Mouse (Mus musculus): ENCODE results near the gene Dcps.

Dcps gene

DNA sequence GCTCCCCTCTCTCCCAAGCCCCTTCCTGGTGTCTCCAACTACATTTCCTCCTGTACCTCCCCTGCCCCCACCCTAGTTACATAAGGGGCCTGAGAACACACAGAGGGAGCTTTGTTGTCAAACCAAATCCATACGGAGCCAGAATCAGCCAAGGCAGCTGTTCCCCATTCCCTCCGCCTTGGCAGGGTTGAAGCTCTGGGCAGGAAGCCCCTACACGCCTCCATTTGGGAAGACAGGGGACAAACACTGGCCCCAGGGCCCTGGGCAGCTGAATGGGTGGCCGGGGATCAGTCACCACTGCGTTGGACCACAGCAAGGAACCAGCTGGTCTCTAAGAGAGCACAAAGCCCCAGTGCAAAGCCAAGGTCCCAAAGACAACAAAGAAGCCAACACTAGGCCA, 66.9 kb downstream of the Dcps start:
- DNase-seq (ENCODE audit: low spot score), result no peak

DNA sequence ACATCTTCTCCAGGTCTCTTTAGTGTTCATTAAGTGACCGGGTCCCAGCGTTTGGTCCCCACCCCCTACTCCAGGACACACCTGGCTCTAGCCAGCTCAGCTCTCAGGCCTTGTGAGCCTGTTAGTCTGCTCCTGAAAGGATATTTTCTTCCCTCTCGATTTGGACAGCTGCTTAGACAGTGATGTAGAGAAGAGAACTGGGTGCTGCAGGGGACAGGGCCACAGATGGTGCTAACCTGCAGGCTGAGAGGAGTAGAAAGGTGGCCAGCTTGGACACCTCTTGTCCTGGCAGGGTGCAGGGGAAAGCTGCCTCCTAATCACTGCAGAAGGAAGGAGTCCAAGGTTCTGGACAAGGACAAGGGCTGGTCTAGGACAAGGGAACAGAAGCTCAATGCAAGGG, 67.8 kb downstream of the Dcps start:
- no peak for DNase-seq (ENCODE audit: low spot score)

DNA sequence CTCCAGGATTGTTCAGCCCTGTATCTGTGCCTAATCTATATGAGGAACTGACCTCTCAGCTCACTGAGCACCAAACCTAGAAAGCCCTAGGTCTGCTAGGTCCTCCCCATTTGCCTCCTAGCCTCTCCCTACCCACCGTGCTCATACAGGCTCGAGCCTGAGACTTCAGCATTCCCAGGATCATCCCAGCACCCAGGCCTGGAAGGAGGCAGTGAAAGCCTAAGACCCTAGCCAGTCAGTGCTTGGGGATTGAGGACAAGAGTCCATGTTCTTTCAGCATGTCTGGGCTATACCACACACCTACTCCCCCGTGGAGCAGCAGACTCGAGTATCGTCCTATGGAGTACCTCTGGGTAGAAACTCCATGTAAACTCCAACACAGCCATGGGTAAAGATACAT, 68.5 kb downstream of the Dcps start:
- no peak for DNase-seq (ENCODE audit: low spot score)

DNA sequence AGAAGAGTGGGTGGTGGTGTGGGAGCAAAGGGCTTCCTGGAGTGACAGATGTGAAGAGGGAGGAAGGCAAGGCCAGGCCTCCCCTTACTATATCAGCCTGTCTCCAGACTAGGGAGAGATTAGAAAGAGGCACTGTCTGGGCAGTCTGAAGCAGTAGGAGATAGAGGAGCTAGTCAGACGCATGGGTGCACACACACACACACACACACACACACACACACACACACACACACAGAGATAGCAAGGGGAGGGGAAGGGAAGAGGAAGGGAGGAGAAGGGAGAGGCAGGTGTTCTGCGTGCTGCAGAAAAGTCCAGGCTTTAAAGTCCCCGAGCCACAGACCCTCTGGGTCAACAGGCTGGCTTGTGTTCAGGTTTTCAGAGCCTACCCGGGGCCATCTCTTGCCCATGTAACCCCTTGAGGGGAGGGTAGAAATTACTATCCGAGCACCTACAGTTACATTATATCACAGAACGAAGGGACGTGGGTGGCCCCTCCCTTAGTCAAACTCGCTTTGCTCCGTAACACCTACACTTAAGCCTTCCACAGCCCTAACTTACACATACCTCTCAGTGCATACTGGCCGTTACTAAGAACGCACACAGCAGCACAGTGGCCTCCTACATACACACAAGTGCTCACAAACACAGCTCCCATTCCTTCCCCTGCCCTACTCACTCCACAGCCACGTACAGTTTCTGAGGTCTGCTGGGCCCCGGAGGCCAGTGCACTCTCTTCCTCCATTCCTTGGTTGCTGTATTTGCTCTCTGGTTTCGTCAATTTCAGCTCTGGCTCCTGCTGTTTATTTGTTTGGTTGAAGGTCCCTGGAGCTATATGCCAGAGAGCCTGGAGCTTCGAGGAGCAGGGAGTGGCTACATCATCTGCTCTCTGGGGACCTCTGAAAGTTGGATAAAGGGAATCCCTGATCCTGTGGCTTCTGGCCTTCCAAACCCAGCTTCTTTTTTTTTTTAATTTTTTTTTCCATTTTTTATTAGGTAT, 69.7 kb downstream of the Dcps start:
- DNase-seq (ENCODE audit: low spot score), result no peak

DNA sequence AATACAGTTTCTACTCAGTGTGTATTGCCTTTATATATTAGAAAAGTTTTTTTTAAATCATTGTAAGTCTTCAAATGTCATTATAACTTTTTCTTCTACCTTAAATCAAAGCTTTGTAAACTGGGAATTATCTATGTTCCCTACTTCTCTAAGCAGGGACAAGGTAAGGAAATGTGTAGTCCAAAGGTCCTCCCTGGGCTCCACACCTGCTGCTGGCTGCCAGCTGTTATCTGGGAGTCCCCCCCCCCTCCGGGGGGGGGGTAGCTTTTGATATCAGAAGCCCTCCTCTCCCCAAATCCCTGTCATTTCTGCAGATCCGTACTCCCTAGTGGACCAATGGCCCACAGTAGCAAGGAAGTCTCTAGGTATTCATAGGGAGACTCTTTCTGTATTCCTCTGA, 70.4 kb downstream of the Dcps start:
- DNase-seq (ENCODE audit: low spot score), result no peak

DNA sequence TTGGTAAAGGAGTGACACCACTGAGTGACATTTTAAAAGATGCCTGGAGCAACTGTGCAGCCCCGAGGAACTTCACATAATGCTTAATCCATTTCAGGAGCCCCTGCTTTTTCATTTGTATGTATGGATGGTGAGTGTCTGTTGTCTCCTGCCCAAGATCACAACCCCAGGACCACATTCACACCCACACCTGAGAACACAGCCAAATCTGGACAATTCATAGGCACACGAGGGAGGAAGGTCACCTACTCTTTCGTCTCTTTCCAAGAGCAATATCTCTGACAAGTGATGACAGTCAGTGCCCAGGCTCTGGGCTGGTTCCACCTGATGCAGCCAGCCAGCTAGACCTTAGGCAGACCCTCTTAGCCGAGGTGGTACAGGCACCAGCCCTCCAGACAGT, 71.2 kb downstream of the Dcps start:
- DNase-seq (ENCODE audit: low spot score), result no peak

DNA sequence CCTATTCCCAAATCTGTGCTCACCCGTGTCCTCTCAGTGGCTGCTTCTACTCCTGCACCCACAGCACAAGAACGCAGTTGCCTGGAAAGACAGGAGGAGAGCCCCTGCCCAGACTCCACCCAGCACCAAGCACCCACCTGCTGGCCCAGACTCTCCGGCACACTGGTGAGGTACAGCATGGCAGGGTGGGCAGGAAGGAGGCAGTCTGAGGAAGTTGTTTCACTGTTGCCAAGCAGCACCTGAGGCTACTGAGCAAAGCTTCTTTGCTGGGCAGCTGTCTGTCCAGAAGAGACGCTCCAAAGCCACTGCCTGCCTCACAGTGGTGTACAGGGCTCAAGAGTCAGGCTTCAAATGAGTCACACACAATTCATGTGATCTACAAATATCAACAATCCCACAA, 77.1 kb downstream of the Dcps start:
- DNase-seq (ENCODE audit: low spot score), result no peak

DNA sequence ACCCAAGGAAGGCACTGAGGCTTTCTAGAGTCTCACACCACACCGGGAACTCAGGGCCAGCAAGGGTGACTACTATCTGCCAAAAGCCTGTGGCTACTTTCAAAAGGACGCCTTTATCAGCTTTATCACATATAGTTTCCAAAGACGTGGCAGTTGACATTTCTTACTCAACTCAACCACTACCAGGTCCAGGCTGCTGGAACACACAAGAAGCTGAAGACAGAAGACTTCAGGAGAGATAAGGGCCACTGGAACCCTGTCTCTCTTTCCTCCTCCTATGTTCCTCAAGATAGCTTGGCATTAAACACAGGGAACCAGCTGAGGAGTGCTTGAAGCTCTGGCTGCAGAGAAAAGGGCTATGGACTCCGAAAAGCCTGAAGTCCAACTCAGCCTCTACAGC, 78.0 kb downstream of the Dcps start:
- no peak for DNase-seq (ENCODE audit: low spot score)

DNA sequence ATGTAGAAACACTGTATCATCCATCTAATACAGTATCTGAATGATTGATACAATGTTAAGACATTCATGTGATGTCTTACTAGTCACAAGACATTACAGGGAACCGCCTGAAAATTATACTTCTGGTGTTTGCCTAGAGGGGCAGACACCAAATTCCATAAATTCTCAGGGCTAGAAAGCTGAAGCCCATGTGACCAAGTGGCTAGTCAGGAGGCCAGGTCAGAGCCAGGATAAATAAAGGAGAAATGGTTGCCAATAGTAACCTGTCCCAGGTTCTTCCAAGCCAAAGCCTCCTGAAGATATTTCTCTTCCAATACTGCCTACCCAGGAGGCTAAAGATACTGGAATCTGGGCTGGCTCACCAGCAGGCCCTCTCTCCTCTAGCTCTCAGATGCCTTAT, 80.1 kb downstream of the Dcps start:
- DNase-seq (ENCODE audit: low spot score), result no peak

DNA sequence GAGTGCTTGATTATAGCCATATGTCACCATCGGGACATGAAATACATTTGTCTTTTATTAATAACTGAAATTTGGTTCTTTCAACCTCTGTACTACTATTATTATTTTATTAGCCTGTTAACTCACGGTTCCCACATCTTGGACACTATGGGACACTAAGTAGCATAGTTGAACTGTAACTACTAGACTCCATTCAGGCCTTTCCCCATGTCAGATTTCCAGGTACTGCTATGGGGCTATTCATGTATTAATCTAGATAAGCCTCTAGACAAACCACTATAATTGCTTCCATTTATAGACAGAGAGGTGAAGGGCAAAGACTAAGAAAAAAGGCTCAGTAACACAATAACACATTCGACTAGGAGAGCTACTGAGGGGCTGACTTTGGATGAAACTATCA, 82.5 kb downstream of the Dcps start:
- DNase-seq (ENCODE audit: low spot score), result no peak

DNA sequence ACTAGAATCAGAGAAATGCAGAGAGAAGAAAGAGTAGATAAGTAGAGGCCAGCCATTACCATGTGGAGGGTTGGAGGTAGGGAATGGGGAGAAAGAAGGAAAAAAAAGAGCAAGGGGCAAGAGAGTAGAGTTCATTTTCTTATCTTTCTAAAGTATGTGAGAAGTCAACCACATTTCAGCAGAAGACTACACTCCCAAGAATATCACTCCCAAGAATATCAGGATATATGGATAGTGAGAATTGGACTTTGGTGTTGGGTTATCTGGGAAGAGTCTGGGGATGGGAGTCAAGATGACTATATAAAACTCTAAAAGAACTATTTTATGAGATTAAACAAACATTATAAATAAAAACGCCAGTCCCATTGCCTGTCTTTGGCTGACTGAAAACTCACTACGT, 83.0 kb downstream of the Dcps start:
- no peak for DNase-seq (ENCODE audit: low spot score)

Data from urinary bladder, postnatal 10 days (tissue).